Mouse (Mus musculus) kidney, adult 2 months (tissue): ENCODE results near the gene Phpt1.

Experiments used
- CTCF ChIP-seq: fragments of 200-500 bp; conservative IDR thresholded peaks from 2 replicates; pipeline ENCODE4 v1.5.1; 2011; ENCODE audit warnings: low read depth, mild to moderate bottlenecking, control low read depth, low read length, moderate library complexity, mixed read lengths; ENCODE audit not compliant: insufficient read depth, insufficient read length
- POLR2A ChIP-seq: fragments of 200-500 bp; IDR thresholded peaks from one replicate; pipeline ENCODE4 v1.6.1; 2011; ENCODE audit warnings: low read depth, low read length, control low read depth

DNA sequence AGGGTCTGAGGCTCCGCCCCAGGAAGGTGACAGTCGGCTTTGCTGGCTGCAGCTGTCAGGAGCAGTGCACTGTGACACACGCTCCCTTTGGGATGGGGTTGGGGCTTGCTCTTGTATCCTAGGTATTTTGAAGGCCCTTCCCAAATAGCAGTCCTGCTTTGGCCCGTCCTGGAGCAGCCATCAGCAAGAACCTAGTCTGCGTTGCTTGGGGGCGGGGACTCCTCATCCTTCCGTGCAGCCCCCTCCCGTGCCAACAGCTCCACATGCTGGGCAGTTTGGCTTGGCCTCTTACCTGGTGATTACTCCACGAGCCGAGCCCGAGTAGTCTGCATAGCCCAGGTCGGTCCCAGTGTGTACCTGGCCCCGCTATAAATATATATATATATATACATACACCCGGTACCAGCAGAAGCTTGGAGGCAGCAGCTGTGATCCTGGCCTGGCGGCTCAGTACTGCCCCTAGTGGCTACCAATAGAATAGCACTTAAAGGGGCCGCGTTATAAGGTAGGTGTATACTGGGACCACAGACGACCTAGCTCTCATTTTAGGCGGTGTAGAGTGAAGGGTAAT lies 6.4 kb upstream of the Phpt1 start, which contains the start of gene Ajm1:
- TF ChIP-seq CTCF, result peak; percentile 81
- TF ChIP-seq POLR2A, result no peak
